Mouse (Mus musculus) CH12.LX (cell line): Measurements from ENCODE around the gene Kcna3.

ENCODE experiments used
- CHD2 ChIP-seq: IDR thresholded peaks from 2 replicates; pipeline ENCODE4 v1.6.1; 2011; ENCODE audit warnings: low read length, improper control_type of control experiment
- CTCF ChIP-seq, 2 experiments: IDR thresholded peaks in 1 of 2; conservative IDR thresholded peaks in 1 of 2; 2 replicates each; pipeline ENCODE4 v1.5.1; 2011 to 2012; ENCODE audit warnings: low read depth in 2 of 2, low read length in 2 of 2, improper control_type of control experiment in 1 of 2, inconsistent platforms in 1 of 2, mild to moderate bottlenecking in 1 of 2, moderate library complexity in 1 of 2
- E2F4 ChIP-seq: IDR thresholded peaks from 2 replicates; pipeline ENCODE4 v1.6.1; 2011; ENCODE audit warnings: low read depth, low read length, improper control_type of control experiment; ENCODE audit not compliant: insufficient replicate concordance
- EP300 ChIP-seq: IDR thresholded peaks from 2 replicates; pipeline ENCODE4 v1.6.1; 2011; ENCODE audit warnings: low read length, improper control_type of control experiment
- MEF2A ChIP-seq: IDR thresholded peaks from 2 replicates; pipeline ENCODE4 v1.6.1; 2014; ENCODE audit warnings: low read depth, mild to moderate bottlenecking, inconsistent platforms, low read length, improper control_type of control experiment, borderline replicate concordance
- RAD21 ChIP-seq: IDR thresholded peaks from 2 replicates; pipeline ENCODE4 v1.6.1; 2011; ENCODE audit warnings: low read depth, mild to moderate bottlenecking, low read length, improper control_type of control experiment, moderate library complexity
- TBP ChIP-seq: conservative IDR thresholded peaks from 2 replicates; pipeline ENCODE4 v1.6.1; 2011; ENCODE audit warnings: low read depth, low read length, improper control_type of control experiment
- USF1 ChIP-seq: IDR thresholded peaks from 2 replicates; pipeline ENCODE4 v1.6.1; 2014; ENCODE audit warnings: low read depth, mild to moderate bottlenecking, inconsistent platforms, low read length, improper control_type of control experiment
- ZMIZ1 ChIP-seq: IDR thresholded peaks from 2 replicates; pipeline ENCODE4 v1.6.1; 2012; ENCODE audit warnings: low read depth, mild to moderate bottlenecking, inconsistent platforms, low read length, improper control_type of control experiment

- TF ChIP-seq MEF2A (no peak), CTCF (conservative IDR thresholded peaks at IDR 0.05 in 1 of 2, IDR thresholded peaks at IDR 0.05 in 1 of 2; ENCODE audit: low read depth in 2 of 2, low read length in 2 of 2) (no peak), EP300 (no peak), E2F4 (no peak), ZMIZ1 (no peak), CHD2 (no peak), TBP (no peak), USF1 (no peak), RAD21 (no peak)
These were observed 5.7 kb downstream of the Kcna3 start for GRCm38 (mm10) chr3:107041718-107042117.
